Mouse (Mus musculus): Measurements from ENCODE around the gene Nav1. TPM values are rescaled to one million over a fixed set of nuclear protein-coding genes. Genes with fewer than 3 reads are reported as not detected.

The Nav1 gene
- polyA plus RNA-seq, 2 experiments from 2014 or later = 0.22 to 0.61 TPM

- no peak for ATAC-seq
These were observed 171.3 kb downstream of the Nav1 start for GRCm38 (mm10) chr1:135435823-135436222.

- peak; percentile 33 for ATAC-seq
These were observed 176.5 kb downstream of the Nav1 start for GRCm38 (mm10) chr1:135430669-135431017.

GRCm38 (mm10) chr1:135429901-135430668 is 177.0 kb downstream of the Nav1 start, which contains the start of gene Ipo9:
Gene Ipo9, minus strand, starts transcription at chr1:135430499.
- ATAC-seq = peak; percentile 88

GRCm38 (mm10) chr1:135427390-135427789 is 179.7 kb downstream of the Nav1 start:
- no peak for ATAC-seq

GRCm38 (mm10) chr1:135426645-135427044 is 180.4 kb downstream of the Nav1 start:
- no peak for ATAC-seq

GRCm38 (mm10) chr1:135422772-135423171 is 184.3 kb downstream of the Nav1 start:
- no peak for ATAC-seq

- ATAC-seq = no peak
These were observed 193.1 kb downstream of the Nav1 start for GRCm38 (mm10) chr1:135413996-135414395.

- ATAC-seq = no peak
These were observed 195.0 kb downstream of the Nav1 start for GRCm38 (mm10) chr1:135412130-135412529.

- no peak for ATAC-seq
These were observed 196.1 kb downstream of the Nav1 start for GRCm38 (mm10) chr1:135410967-135411366.

GRCm38 (mm10) chr1:135408973-135409372 is 198.1 kb downstream of the Nav1 start:
- ATAC-seq = no peak

GRCm38 (mm10) chr1:135405356-135405755 is 201.7 kb downstream of the Nav1 start:
- no peak for ATAC-seq

GRCm38 (mm10) chr1:135401452-135402110 is 205.5 kb downstream of the Nav1 start:
- no peak for ATAC-seq

- ATAC-seq = no peak
These were observed 207.6 kb downstream of the Nav1 start for GRCm38 (mm10) chr1:135399466-135399865.

GRCm38 (mm10) chr1:135385161-135385560 is 221.9 kb downstream of the Nav1 start:
- ATAC-seq = no peak

Other genes starting within 250 kb of the Nav1 start
- not detected for gene Shisa4, start 232.1 kb downstream of the Nav1 start, polyA plus RNA-seq (2017; shearing (Covaris generic))
- gene Ipo9, start 176.8 kb downstream of the Nav1 start, polyA plus RNA-seq (2017; shearing (Covaris generic)) = 10 to 100 TPM; 36.3 to 39.7 TPM
- 10 to 100 TPM; 14.5 to 35.2 TPM for gene Csrp1, start 112.8 kb upstream of the Nav1 start, polyA plus RNA-seq (2017; shearing (Covaris generic))
- gene Phlda3, start 158.8 kb upstream of the Nav1 start, polyA plus RNA-seq (2017; shearing (Covaris generic)) = 1 to 10 TPM; 1.9 to 3.8 TPM
- not detected for gene Tnni1, start 172.1 kb upstream of the Nav1 start, polyA plus RNA-seq (2017; shearing (Covaris generic))
- 10 to 100 TPM in 1 of 2 experiments, 1 to 10 TPM in 1; 7.8 to 12.4 TPM for gene Lad1, start 211.3 kb upstream of the Nav1 start, polyA plus RNA-seq (2017; shearing (Covaris generic))
- under 1 TPM; 0.46 to 0.83 TPM for gene Tnnt2, start 229.1 kb upstream of the Nav1 start, polyA plus RNA-seq (2017; shearing (Covaris generic))

All from activated CD4-positive, CD25-positive, alpha-beta regulatory T cell, adult 4 months (primary cell).